Mouse (Mus musculus) intestine, embryonic 16.5 days (tissue): ENCODE measurements around the gene Polr3f. TPM values are rescaled to one million over a fixed set of nuclear protein-coding genes. Genes with fewer than 3 reads are reported as not detected.
A peak's percentile ranks its signal among the peaks of the same experiment; 100 is the strongest.

Source experiments
- ATAC-seq: fragments of 200-750 bp; cut with Nextera tagmentation; 2 replicates; pipeline ENCODE4 v1.8.0; 2017; ENCODE audit warnings: moderate TSS enrichment, moderate library complexity
- H3K27ac ChIP-seq: fragments of 300-500 bp; sonication (generic); 2 replicates; pipeline ENCODE4 v1.5.1; 2014; ENCODE audit warnings: mild to moderate bottlenecking, low read length
- H3K27me3 ChIP-seq: fragments of 300-500 bp; sonication (generic); replicated peaks from 2 replicates; pipeline ENCODE4 v1.6.1; 2014; ENCODE audit warnings: low read length, control low read depth, mixed read lengths; ENCODE audit not compliant: control insufficient read depth, insufficient read depth
- H3K36me3 ChIP-seq: fragments of 300-500 bp; sonication (generic); 2 replicates; pipeline ENCODE4 v1.6.1; 2014; ENCODE audit warnings: low read length, control low read depth; ENCODE audit not compliant: control insufficient read depth, insufficient read depth
- H3K4me1 ChIP-seq: fragments of 300-500 bp; sonication (generic); 2 replicates; pipeline ENCODE4 v1.6.1; 2014; ENCODE audit warnings: low read length, control low read depth, mixed read lengths; ENCODE audit not compliant: control insufficient read depth, insufficient read depth
- H3K4me2 ChIP-seq: fragments of 300-500 bp; sonication (generic); 2 replicates; pipeline ENCODE4 v1.6.1; 2014; ENCODE audit warnings: low read depth, low read length, control low read depth
- H3K4me3 ChIP-seq: fragments of 300-500 bp; sonication (generic); 2 replicates; pipeline ENCODE4 v1.5.1; 2014; ENCODE audit warnings: mild to moderate bottlenecking, low read length
- H3K9ac ChIP-seq: fragments of 300-500 bp; sonication (generic); 2 replicates; pipeline ENCODE4 v1.6.1; 2014; ENCODE audit warnings: low read depth, low read length
- H3K9me3 ChIP-seq: fragments of 300-500 bp; sonication (generic); 2 replicates; pipeline ENCODE4 v1.6.1; 2016; ENCODE audit warnings: low read length, control low read depth; ENCODE audit not compliant: control insufficient read depth
- WGBS: fragments of 180-500 bp; shearing (Covaris S2); extraction: QIAGEN DNeasy Blood & Tissue Kit; methylation state at CpG from one replicate; pipeline ENCODE4 v1.1.7; 2014; 5-methylcytosine and 5-hydroxymethylcytosine counted together
- polyA plus RNA-seq: library from polyadenylated mRNA; unstranded; fragments of >200 nt; fragmentation: Nextera tagmentation; extraction: Ambion mirVana; gene quantifications from 2 replicates; pipeline ENCODE4 v1.2.1, GENCODE M21; 2015

Polr3f gene
- polyA plus RNA-seq, 1 experiment from 2014 or later: 16.7 TPM

DNA sequence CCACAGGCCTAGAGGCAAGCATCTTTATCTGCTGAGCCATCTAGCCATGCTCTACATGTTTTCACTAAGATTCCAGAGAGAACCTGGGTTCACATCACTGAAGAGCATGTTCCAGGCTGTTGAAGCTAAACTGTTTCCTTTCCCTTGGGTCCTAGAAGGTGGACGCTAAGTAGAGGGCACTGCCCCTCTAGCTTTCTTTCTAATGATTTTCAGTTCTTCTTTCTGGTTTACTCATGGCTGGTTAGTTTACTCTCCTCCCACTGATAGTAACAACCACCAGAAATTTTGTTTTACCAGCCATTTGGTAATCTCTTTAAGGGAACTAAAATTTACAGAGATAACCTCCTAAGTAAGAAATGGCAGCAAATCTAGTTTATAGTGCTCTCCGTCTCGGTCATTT lies 26.4 kb downstream of the Polr3f start:
- ATAC-seq: no peak
- no peaks in the 10 kb centered on the region for H3K27me3 ChIP-seq
- H3K27ac ChIP-seq: no peak overlapping the region
- 92% methylated on average over 3 of the region's 3 CpGs for WGBS
- H3K9me3 ChIP-seq: no peaks in the 10 kb centered on the region
- H3K36me3 ChIP-seq: no peaks in the 10 kb centered on the region
- no peak overlapping the region for H3K9ac ChIP-seq
- H3K4me1 ChIP-seq: peaks cover 3% of the 10 kb centered on the region
- H3K4me3 ChIP-seq: no peak overlapping the region
- H3K4me2 ChIP-seq: no peak overlapping the region

DNA sequence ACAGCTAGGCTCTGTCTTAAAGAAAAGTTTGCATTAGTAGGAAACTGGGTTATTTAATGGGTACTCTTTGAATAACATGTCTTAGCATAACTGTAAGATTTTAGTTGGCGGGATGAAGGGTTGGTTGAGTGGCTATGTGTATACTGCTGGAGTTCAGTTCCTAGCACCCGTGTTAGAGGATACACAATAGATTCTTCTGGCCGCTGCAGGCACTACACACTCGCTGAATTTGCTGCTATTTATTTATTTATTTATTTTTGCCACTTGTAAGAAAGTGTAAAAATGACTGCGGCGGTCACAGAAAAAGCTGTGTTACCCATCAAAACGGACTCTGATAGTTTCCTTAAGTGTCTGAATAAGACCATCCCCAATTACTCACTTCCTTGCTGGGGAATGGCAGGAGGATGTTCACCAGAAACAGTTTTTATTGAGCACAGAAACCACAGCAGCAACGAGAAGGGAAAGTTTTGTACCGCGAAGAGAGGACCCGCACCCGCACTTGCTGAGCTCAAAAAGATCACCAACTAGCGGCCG lies 27.8 kb downstream of the Polr3f start:
- ATAC-seq: peak; percentile 24
- Histone ChIP-seq H3K4me3 (peak overlapping the region; percentile 92), H3K27ac (peak overlapping the region; percentile 96), H3K4me2 (peak overlapping the region; percentile 68), H3K9ac (peak overlapping the region; percentile 89), H3K27me3 (no peaks in the 10 kb centered on the region), H3K36me3 (0 out of 2 replicates have a peak, but pooled peaks cover 2% of the 10 kb centered on the region), H3K4me1 (peaks cover 3% of the 10 kb centered on the region; the same call in 1 of the 2 replicates), H3K9me3 (no peaks in the 10 kb centered on the region)
- 2% methylated on average over 14 of the region's 14 CpGs for WGBS

DNA sequence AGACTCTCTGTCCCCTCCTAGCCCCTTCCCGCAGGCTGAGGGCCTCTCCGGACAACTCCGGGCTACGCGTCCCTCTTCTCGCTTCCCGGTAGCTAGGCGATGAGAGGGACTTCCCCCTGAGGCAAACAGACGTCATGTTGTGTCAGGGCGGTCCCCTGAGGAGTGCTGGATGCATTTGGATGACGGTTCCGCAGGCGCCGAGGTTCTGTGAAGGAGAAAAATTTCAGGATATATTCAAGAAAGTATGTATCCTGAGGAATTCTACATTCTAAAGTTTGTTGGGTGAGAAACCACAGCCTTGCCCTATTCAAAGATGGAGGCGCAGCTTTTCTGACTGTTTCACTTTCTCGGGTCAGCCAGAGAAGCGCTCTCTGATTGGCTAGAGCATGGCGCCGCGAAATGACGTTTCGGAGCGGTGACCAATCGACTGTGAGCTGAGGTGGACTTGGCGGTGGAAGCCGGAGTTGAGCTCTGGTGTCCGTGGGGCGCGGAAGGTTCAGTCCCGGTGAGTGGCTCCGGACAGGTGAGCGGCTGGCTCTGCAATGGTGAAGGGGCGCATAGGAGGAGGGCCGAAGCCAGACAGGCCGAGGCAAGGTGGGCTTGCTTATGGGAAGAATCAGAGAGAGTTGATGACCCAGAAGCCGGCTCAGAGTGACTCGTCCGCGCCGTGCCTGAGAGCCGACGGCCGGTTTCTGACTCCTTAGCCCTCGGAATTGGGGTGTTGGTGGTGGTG lies 28.5 kb downstream of the Polr3f start, which contains the start of gene Sec23b:
TSS of gene Sec23b (plus strand) at position 410 of the 733 bp plus-strand sequence.
- H3K36me3 ChIP-seq: 0 out of 2 replicates have a peak, but pooled peaks cover 2% of the 10 kb centered on the region
- H3K27ac ChIP-seq: peak within 1 kb of the TSS; percentile 96
- H3K27me3 ChIP-seq: no peaks in the 10 kb centered on the region
- under 1% methylated on average over 44 of the region's 44 CpGs for WGBS
- H3K4me3 ChIP-seq: peak within 1 kb of the TSS; percentile 92
- H3K4me1 ChIP-seq: peaks cover 3% of the 10 kb centered on the region; the same call in 1 of the 2 replicates
- peak within 1 kb of the TSS; percentile 69 for H3K4me2 ChIP-seq
- peak within 1 kb of the TSS; percentile 89 for H3K9ac ChIP-seq
- no peaks in the 10 kb centered on the region for H3K9me3 ChIP-seq
- ATAC-seq: peak; percentile 99

DNA sequence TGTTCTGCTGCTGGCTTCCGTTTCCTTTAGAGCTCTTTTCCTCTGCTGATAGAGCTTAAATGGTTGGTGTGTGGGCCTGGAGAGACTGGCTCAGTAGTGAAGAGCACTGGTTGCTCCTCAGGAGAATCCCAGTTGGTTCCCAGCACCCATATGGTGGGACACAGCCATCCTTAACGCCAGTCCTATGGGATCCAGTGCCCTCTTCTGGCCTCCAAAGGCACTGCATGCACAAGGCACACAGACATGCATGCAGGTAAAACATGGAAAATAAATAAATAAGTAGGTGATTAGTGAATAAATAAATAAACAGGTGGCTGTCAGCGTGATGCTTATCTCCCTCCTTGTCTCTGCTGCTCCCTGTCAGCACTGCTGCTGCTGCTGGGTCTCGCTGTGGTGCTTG lies 61.2 kb downstream of the Polr3f start:
- H3K27ac ChIP-seq: no peak overlapping the region
- H3K9me3 ChIP-seq: no peaks in the 10 kb centered on the region
- H3K27me3 ChIP-seq: no peaks in the 10 kb centered on the region
- H3K4me2 ChIP-seq: no peak overlapping the region
- no peak for ATAC-seq
- no peak overlapping the region for H3K4me3 ChIP-seq
- H3K9ac ChIP-seq: no peak overlapping the region
- no peaks in the 10 kb centered on the region for H3K4me1 ChIP-seq
- WGBS: 80% methylated on average over 4 of the region's 4 CpGs
- peaks cover 27% of the 10 kb centered on the region; the same call in 1 of the 2 replicates for H3K36me3 ChIP-seq

Other genes starting within 250 kb of the Polr3f start
- gene Ovol2, start 195.6 kb upstream of the Polr3f start, polyA plus RNA-seq: 1.2 TPM in 2 replicates
- 44.7 and 45.5 TPM in 2 replicates for gene Kat14, start 158.7 kb upstream of the Polr3f start, polyA plus RNA-seq
- 1.3 and 4.2 TPM in 2 replicates for gene Pet117, start 158.7 kb upstream of the Polr3f start, polyA plus RNA-seq
- gene Dzank1, start 304 bp upstream of the Polr3f start, polyA plus RNA-seq: 0.42 and 0.49 TPM in 2 replicates
- gene Rbbp9, start 23.2 kb downstream of the Polr3f start, polyA plus RNA-seq: 40.0 and 42.7 TPM in 2 replicates
- gene Sec23b, start 28.5 kb downstream of the Polr3f start, polyA plus RNA-seq: 98.3 and 104 TPM in 2 replicates
- gene Smim26, start 66.3 kb downstream of the Polr3f start, polyA plus RNA-seq: 35.0 and 36.2 TPM in 2 replicates
- gene Dtd1, start 72.2 kb downstream of the Polr3f start, polyA plus RNA-seq: 46.7 and 50.0 TPM in 2 replicates